Mouse (Mus musculus): ENCODE measurements around the gene C1ra. TPM values are rescaled to one million over a fixed set of nuclear protein-coding genes. Genes with fewer than 3 reads are reported as not detected.
"Not testable (repeated sequence)": the region's sequence is repeated elsewhere in the genome, so short reads cannot be mapped to it uniquely, and the experiment has no call there.

C1ra gene
- polyA plus RNA-seq, 1 experiment from 2014 or later, result 0.31 TPM

GRCm38 (mm10) chr6:124488952-124489351 is 23.3 kb upstream of the C1ra start:
- Histone ChIP-seq H3K9ac (replicated peaks) (no peak overlapping the region), H3K4me3 (replicated peaks) (no peak overlapping the region), H3K36me3 (no peaks in the 10 kb centered on the region), H3K27ac (replicated peaks) (no peak overlapping the region), H3K9me3 (replicated peaks) (no peaks in the 10 kb centered on the region), H3K4me2 (no peak overlapping the region), H3K27me3 (replicated peaks) (no peaks in the 10 kb centered on the region), H3K4me1 (no peaks in the 10 kb centered on the region; the same call in 1 of the 2 replicates)
- no peak for ATAC-seq (ENCODE audit: low FRiP score)
- WGBS, result 88% methylated on average over 4 of the region's 4 CpGs

GRCm38 (mm10) chr6:124491427-124491826 is 20.8 kb upstream of the C1ra start:
- Histone ChIP-seq H3K27ac (replicated peaks) (no peak overlapping the region), H3K9ac (replicated peaks) (no peak overlapping the region), H3K36me3 (no peaks in the 10 kb centered on the region), H3K4me3 (replicated peaks) (no peak overlapping the region), H3K27me3 (replicated peaks) (no peaks in the 10 kb centered on the region), H3K9me3 (replicated peaks) (no peaks in the 10 kb centered on the region), H3K4me1 (no peaks in the 10 kb centered on the region), H3K4me2 (no peak overlapping the region)
- WGBS, result 84% methylated on average over 6 of the region's 6 CpGs
- ATAC-seq (ENCODE audit: low FRiP score), result no peak

- Histone ChIP-seq H3K36me3 (no peaks in the 10 kb centered on the region), H3K4me3 (replicated peaks) (no peak within 1 kb of the TSS), H3K4me2 (no peak within 1 kb of the TSS), H3K9ac (replicated peaks) (no peak within 1 kb of the TSS), H3K27ac (replicated peaks) (no peak within 1 kb of the TSS), H3K4me1 (no peaks in the 10 kb centered on the region), H3K27me3 (replicated peaks) (no peaks in the 10 kb centered on the region), H3K9me3 (replicated peaks) (no peaks in the 10 kb centered on the region)
- 59% methylated on average over 4 of the region's 4 CpGs for WGBS
- peak; percentile 63; the same call in 1 of the 2 replicates for ATAC-seq (ENCODE audit: low FRiP score)
These were observed 19.2 kb upstream of the C1ra start, which contains the start of gene C1rl for GRCm38 (mm10) chr6:124492842-124493561. Gene C1rl (plus strand): TSS chr6:124493113.

GRCm38 (mm10) chr6:124493886-124494285 is 18.3 kb upstream of the C1ra start:
- H3K27ac ChIP-seq (replicated peaks), result no peak overlapping the region
- no peaks in the 10 kb centered on the region for H3K4me1 ChIP-seq
- no peak for ATAC-seq (ENCODE audit: low FRiP score)
- H3K9me3 ChIP-seq (replicated peaks), result no peaks in the 10 kb centered on the region
- no peaks in the 10 kb centered on the region for H3K27me3 ChIP-seq (replicated peaks)
- H3K9ac ChIP-seq (replicated peaks), result no peak overlapping the region
- no peaks in the 10 kb centered on the region for H3K36me3 ChIP-seq
- no peak overlapping the region for H3K4me2 ChIP-seq
- no peak overlapping the region for H3K4me3 ChIP-seq (replicated peaks)
- 86% methylated on average over 5 of the region's 5 CpGs for WGBS

GRCm38 (mm10) chr6:124496054-124496453 is 16.2 kb upstream of the C1ra start:
- H3K9me3 ChIP-seq (replicated peaks), result no peaks in the 10 kb centered on the region
- 92% methylated on average over 5 of the region's 5 CpGs for WGBS
- H3K4me2 ChIP-seq, result no peak overlapping the region
- no peak overlapping the region for H3K27ac ChIP-seq (replicated peaks)
- H3K4me1 ChIP-seq, result no peaks in the 10 kb centered on the region
- H3K27me3 ChIP-seq (replicated peaks), result no peaks in the 10 kb centered on the region
- no peak overlapping the region for H3K9ac ChIP-seq (replicated peaks)
- H3K4me3 ChIP-seq (replicated peaks), result no peak overlapping the region
- H3K36me3 ChIP-seq, result no peaks in the 10 kb centered on the region
- ATAC-seq (ENCODE audit: low FRiP score), result no peak

GRCm38 (mm10) chr6:124499914-124500566 is 12.2 kb upstream of the C1ra start:
- Histone ChIP-seq H3K9me3 (replicated peaks) (no peaks in the 10 kb centered on the region), H3K27ac (replicated peaks) (no peak overlapping the region), H3K4me2 (no peak overlapping the region), H3K9ac (replicated peaks) (no peak overlapping the region), H3K4me1 (no peaks in the 10 kb centered on the region), H3K27me3 (replicated peaks) (no peaks in the 10 kb centered on the region), H3K36me3 (no peaks in the 10 kb centered on the region), H3K4me3 (replicated peaks) (no peak overlapping the region)
- no peak for ATAC-seq (ENCODE audit: low FRiP score)
- WGBS, result 51% methylated on average over 10 of the region's 10 CpGs

GRCm38 (mm10) chr6:124501473-124501872 is 10.7 kb upstream of the C1ra start:
- Histone ChIP-seq H3K36me3 (no peaks in the 10 kb centered on the region), H3K27me3 (replicated peaks) (no peaks in the 10 kb centered on the region), H3K4me3 (replicated peaks) (no peak overlapping the region), H3K9me3 (replicated peaks) (no peaks in the 10 kb centered on the region), H3K9ac (replicated peaks) (no peak overlapping the region), H3K4me2 (no peak overlapping the region), H3K27ac (replicated peaks) (no peak overlapping the region), H3K4me1 (no peaks in the 10 kb centered on the region)
- ATAC-seq (ENCODE audit: low FRiP score), result no peak
- 84% methylated on average over 4 of the region's 4 CpGs for WGBS

GRCm38 (mm10) chr6:124502021-124502420 is 10.2 kb upstream of the C1ra start:
- Histone ChIP-seq H3K4me1 (no peaks in the 10 kb centered on the region), H3K27ac (replicated peaks) (no peak overlapping the region), H3K9me3 (replicated peaks) (no peaks in the 10 kb centered on the region), H3K4me2 (no peak overlapping the region), H3K9ac (replicated peaks) (no peak overlapping the region), H3K27me3 (replicated peaks) (no peaks in the 10 kb centered on the region), H3K36me3 (no peaks in the 10 kb centered on the region), H3K4me3 (replicated peaks) (no peak overlapping the region)
- ATAC-seq (ENCODE audit: low FRiP score), result no peak
- 89% methylated on average over 5 of the region's 5 CpGs for WGBS

GRCm38 (mm10) chr6:124505028-124505427 is 7.2 kb upstream of the C1ra start:
- H3K36me3 ChIP-seq, result no peaks in the 10 kb centered on the region
- no peaks in the 10 kb centered on the region for H3K4me1 ChIP-seq
- WGBS, result 85% methylated on average over 4 of the region's 4 CpGs
- ATAC-seq (ENCODE audit: low FRiP score), result no peak
- no peak overlapping the region for H3K4me3 ChIP-seq (replicated peaks)
- no peak overlapping the region for H3K4me2 ChIP-seq
- no peaks in the 10 kb centered on the region for H3K27me3 ChIP-seq (replicated peaks)
- H3K9ac ChIP-seq (replicated peaks), result no peak overlapping the region
- H3K27ac ChIP-seq (replicated peaks), result no peak overlapping the region
- H3K9me3 ChIP-seq (replicated peaks), result no peaks in the 10 kb centered on the region

GRCm38 (mm10) chr6:124506991-124507390 is 5.2 kb upstream of the C1ra start:
- Histone ChIP-seq H3K9me3 (replicated peaks) (no peaks in the 10 kb centered on the region), H3K4me2 (no peak overlapping the region), H3K9ac (replicated peaks) (no peak overlapping the region), H3K4me3 (replicated peaks) (no peak overlapping the region), H3K27me3 (replicated peaks) (no peaks in the 10 kb centered on the region), H3K27ac (replicated peaks) (no peak overlapping the region), H3K4me1 (no peaks in the 10 kb centered on the region), H3K36me3 (no peaks in the 10 kb centered on the region)
- WGBS, result 82% methylated on average over 6 of the region's 6 CpGs
- ATAC-seq (ENCODE audit: low FRiP score), result no peak

GRCm38 (mm10) chr6:124508292-124508691 is 3.9 kb upstream of the C1ra start:
- H3K27me3 ChIP-seq (replicated peaks), result no peaks in the 10 kb centered on the region
- WGBS, result 85% methylated on average over 10 of the region's 10 CpGs
- no peak overlapping the region for H3K9ac ChIP-seq (replicated peaks)
- no peaks in the 10 kb centered on the region for H3K36me3 ChIP-seq
- no peak overlapping the region for H3K27ac ChIP-seq (replicated peaks)
- no peaks in the 10 kb centered on the region for H3K9me3 ChIP-seq (replicated peaks)
- no peak overlapping the region for H3K4me3 ChIP-seq (replicated peaks)
- H3K4me1 ChIP-seq, result no peaks in the 10 kb centered on the region
- H3K4me2 ChIP-seq, result no peak overlapping the region
- no peak for ATAC-seq (ENCODE audit: low FRiP score)

GRCm38 (mm10) chr6:124509192-124509591 is 3.0 kb upstream of the C1ra start:
- H3K4me3 ChIP-seq (replicated peaks); H3K9me3 ChIP-seq (replicated peaks); H3K36me3 ChIP-seq; H3K27me3 ChIP-seq (replicated peaks); H3K4me1 ChIP-seq; H3K4me2 ChIP-seq; H3K9ac ChIP-seq (replicated peaks); ATAC-seq (ENCODE audit: low FRiP score); H3K27ac ChIP-seq (replicated peaks): not testable (repeated sequence)
- WGBS, result 94% methylated on average over 5 of the region's 5 CpGs
